Mouse (Mus musculus) myocyte (in vitro differentiated cells): ENCODE results near the gene Exoc7.

Source experiments
- E2F4 ChIP-seq: IDR thresholded peaks from one replicate; pipeline ENCODE4 v1.6.1; 2011; ENCODE audit warnings: mild to moderate bottlenecking, control low read depth, moderate library complexity; ENCODE audit not compliant: insufficient read depth
- POLR2A ChIP-seq: IDR thresholded peaks from one replicate; pipeline ENCODE4 v1.6.1; 2011; ENCODE audit warnings: low read depth, mild to moderate bottlenecking, control low read depth, moderate library complexity; ENCODE audit not compliant: insufficient read length

DNA sequence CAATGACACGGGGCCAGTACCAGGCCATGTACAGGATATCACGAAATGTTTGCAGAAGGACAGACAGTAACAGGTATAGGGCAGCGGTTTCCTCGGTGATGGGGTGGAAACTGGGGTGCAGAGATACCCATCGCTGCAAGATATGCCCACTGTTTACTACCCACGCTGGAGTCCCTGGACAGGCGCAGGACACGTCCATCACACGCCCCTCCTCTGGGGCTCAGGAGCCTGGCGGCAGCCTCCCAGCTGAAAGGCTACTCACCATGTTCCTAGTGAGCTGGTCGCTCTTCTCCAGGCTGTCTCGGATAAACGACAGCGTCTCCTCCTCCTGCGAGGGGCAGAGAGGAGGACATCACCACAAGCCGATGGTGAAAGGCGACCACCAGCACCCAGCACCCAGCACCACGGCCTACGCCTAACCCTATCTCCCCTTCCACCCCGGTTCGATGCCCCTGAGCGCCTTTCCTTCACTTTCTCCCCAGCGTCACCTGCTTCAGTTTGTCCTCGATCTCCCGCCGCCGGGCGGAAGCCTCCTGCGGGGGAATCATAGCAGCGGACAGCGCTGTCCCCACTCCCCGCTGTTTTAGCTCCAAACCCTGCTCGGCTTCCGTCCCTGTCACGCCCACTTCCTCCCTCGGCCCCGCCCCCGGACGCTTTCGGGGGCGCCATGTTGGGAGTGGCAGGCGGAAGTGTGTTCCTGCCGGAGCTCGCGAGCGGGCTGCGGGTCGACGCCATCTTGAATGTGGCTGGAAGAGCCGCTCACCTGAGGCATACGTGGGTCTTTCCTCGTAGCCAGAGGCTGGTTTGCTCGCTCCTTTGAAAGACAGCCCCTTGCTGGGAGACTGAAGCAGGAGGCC lies 679 bp downstream of the Exoc7 start:
- TF ChIP-seq E2F4 (no peak), POLR2A (peak; percentile 72)
